8 mouse cellular contexts compared by ENCODE assay signal in the genomic region with DNA sequence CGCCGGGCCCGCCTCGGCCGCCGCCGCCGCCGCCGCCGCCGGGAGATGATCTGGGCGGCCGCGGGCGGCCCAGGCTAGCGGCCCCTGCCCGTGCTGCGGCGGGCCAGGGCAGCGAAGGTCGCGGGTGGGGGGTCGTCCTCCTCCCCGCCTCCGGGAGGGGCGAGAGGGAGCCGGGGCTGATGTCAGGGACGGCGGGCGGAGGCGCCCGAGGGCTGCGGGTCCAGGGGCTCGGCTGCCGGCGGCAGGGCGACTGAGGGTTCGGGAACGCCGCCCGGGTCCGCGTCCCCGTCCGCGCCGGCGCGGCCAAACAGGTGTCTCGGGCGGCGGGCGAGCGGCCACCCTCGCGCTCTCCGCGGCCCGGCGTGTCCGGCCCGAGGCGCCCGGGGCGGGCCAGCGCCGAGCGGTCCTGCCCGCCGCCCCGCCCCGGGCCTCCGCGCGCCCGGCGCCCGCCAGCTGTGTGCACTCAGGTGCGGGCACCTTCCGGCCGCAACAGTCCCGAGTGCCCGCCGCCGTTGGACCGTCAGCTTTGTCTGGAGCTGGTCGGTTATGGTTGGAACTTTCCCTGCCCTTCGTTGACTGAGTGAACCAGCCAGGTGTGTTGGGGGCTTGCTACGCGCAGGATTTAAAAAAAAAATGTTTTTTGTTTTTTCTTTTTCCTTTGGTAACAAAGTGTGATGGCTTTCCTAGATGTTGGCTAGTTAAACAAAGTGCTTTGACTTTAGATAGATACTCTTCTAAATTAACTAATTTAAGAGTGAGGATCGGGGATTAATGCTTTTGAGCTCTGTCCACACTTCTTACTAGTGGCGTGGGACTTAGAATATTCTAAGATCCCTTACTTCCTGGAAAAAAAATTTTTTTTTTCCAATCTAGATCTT. TPM values are rescaled to one million over a fixed set of nuclear protein-coding genes. Genes with fewer than 3 reads are reported as not detected.
DNase-seq lines count a peak whose midpoint lies in the region; ATAC-seq lines count a peak whose summit lies in the region.

A gene (plus strand): TSS at position 41 of the 878 bp plus-strand sequence.

- H3K4me1 ChIP-seq in neural tube, embryonic 11.5 days (ENCODE audit: control insufficient read depth, insufficient read depth, low read length), result 0 out of 2 replicates have a peak, but pooled peaks cover 2% of the 10 kb centered on the region
- H3K4me1 ChIP-seq in liver, embryonic 16.5 days (ENCODE audit: control insufficient read depth, low read depth, low read length), result peaks cover 26% of the 10 kb centered on the region
- peaks cover 29% of the 10 kb centered on the region for H3K4me1 ChIP-seq in neural tube, embryonic 13.5 days (replicated peaks)

- no peaks in the 10 kb centered on the region for H3K27me3 ChIP-seq in neural tube, embryonic 11.5 days (ENCODE audit: control insufficient read depth, insufficient read depth, low read length)
- H3K27me3 ChIP-seq in liver, embryonic 16.5 days (ENCODE audit: control insufficient read depth, insufficient read depth, low read depth, low read length), result no peaks in the 10 kb centered on the region
- H3K27me3 ChIP-seq in neural tube, embryonic 13.5 days, result no peaks in the 10 kb centered on the region

- DNase-seq in neural tube, embryonic 11.5 days (ENCODE audit: low spot score), result no peak
- no peak for DNase-seq in neural tube, embryonic 10.5 days (ENCODE audit: extremely low spot score, low spot score)
- peak; percentile 52 for DNase-seq in c-Kit-negative CD71-positive TER-119-positive erythroid progenitor cells, embryonic 14.5 days (ENCODE audit: low read depth, low spot score)
- no peak for DNase-seq in heart, adult 8-10 months (ENCODE audit: low spot score)
- peak; percentile 35 to 56 for DNase-seq in kidney, adult 8-10 months
- no peak for DNase-seq in right cerebral cortex, adult 2 months (ENCODE audit: low spot score in 2 of 2)

- no peaks in the 10 kb centered on the region for H3K9me3 ChIP-seq in neural tube, embryonic 11.5 days (ENCODE audit: control insufficient read depth, low read length)
- H3K9me3 ChIP-seq in liver, embryonic 16.5 days (replicated peaks; ENCODE audit: control insufficient read depth, low read length), result no peaks in the 10 kb centered on the region
- no peaks in the 10 kb centered on the region for H3K9me3 ChIP-seq in neural tube, embryonic 13.5 days

- peak; percentile 82 for ATAC-seq in neural tube, embryonic 11.5 days (ENCODE audit: insufficient read depth, low FRiP score, low TSS enrichment)
- ATAC-seq in liver, embryonic 16.5 days (ENCODE audit: low read depth), result peak; percentile 87
- peak; percentile 82 for ATAC-seq in neural tube, embryonic 13.5 days (ENCODE audit: low read depth)

- peak within 1 kb of the TSS; percentile 84 for H3K27ac ChIP-seq in neural tube, embryonic 11.5 days (ENCODE audit: low read depth, low read length)
- H3K27ac ChIP-seq in liver, embryonic 16.5 days (ENCODE audit: low read length), result peak within 1 kb of the TSS; percentile 96
- H3K27ac ChIP-seq in neural tube, embryonic 13.5 days (replicated peaks), result peak within 1 kb of the TSS; percentile 95

- no peaks in the 10 kb centered on the region for H3K36me3 ChIP-seq in neural tube, embryonic 11.5 days (ENCODE audit: control insufficient read depth, insufficient read depth, low read length)
- H3K36me3 ChIP-seq in liver, embryonic 16.5 days (ENCODE audit: control insufficient read depth, insufficient read depth), result no peaks in the 10 kb centered on the region
- H3K36me3 ChIP-seq in neural tube, embryonic 13.5 days, result no peaks in the 10 kb centered on the region

- H3K4me3 ChIP-seq in neural tube, embryonic 11.5 days (ENCODE audit: low read depth, low read length), result peak within 1 kb of the TSS; percentile 77
- H3K4me3 ChIP-seq in liver, embryonic 16.5 days (ENCODE audit: low read depth, low read length), result peak within 1 kb of the TSS; percentile 95
- peak within 1 kb of the TSS; percentile 80 for H3K4me3 ChIP-seq in neural tube, embryonic 13.5 days

- H3K4me2 ChIP-seq in neural tube, embryonic 11.5 days (ENCODE audit: low read depth), result peak within 1 kb of the TSS; percentile 67
- peak within 1 kb of the TSS; percentile 69 for H3K4me2 ChIP-seq in liver, embryonic 16.5 days (ENCODE audit: low read depth, low read length)
- peak within 1 kb of the TSS; percentile 66 for H3K4me2 ChIP-seq in neural tube, embryonic 13.5 days

- peak within 1 kb of the TSS; percentile 88 for H3K9ac ChIP-seq in neural tube, embryonic 11.5 days (ENCODE audit: low read length)
- peak within 1 kb of the TSS; percentile 99 for H3K9ac ChIP-seq in liver, embryonic 16.5 days (ENCODE audit: low read depth, low read length)
- peak within 1 kb of the TSS; percentile 91 for H3K9ac ChIP-seq in neural tube, embryonic 13.5 days

- WGBS in neural tube, embryonic 11.5 days, result under 1% methylated on average over 27 of the region's 93 CpGs
- WGBS in liver, embryonic 16.5 days (ENCODE audit: insufficient replicate concordance), result under 1% methylated on average over 66 of the region's 93 CpGs
- under 1% methylated on average over 57 of the region's 93 CpGs for WGBS in neural tube, embryonic 13.5 days

RNA-seq across cellular contexts. Expression of the gene that starts here (rescaled TPM):
- polyA plus RNA-seq in neural tube, embryonic 11.5 days (2014; fragmentation: Nextera tagmentation; extraction: Ambion mirVana), result 5.0 TPM in 2 replicates
- 10 to 100 TPM; 13.2 to 14.7 (median 13.7) TPM for total RNA-seq in heart, adult 8-10 months (2022)
- polyA plus RNA-seq in liver, embryonic 16.5 days (2015; fragmentation: Nextera tagmentation; extraction: Ambion mirVana), result 3.4 and 3.7 TPM in 2 replicates
- polyA plus RNA-seq in neural tube, embryonic 13.5 days (2015; fragmentation: Nextera tagmentation; extraction: Ambion mirVana), result 1.8 TPM in 2 replicates

Comparison
In these comparisons a context has a peak if more than half of its experiments do, and no peak if none do; other contexts are left out.
1. DNase-seq: peak in c-Kit-negative CD71-positive TER-119-positive erythroid progenitor cells, embryonic 14.5 days (single experiment) and kidney, adult 8-10 months (2 of 2); none in neural tube, embryonic 11.5 days (single experiment), neural tube, embryonic 10.5 days (single experiment), heart, adult 8-10 months (single experiment) and right cerebral cortex, adult 2 months (0 of 2).
2. Peak in every context shown above with its lines, with median percentiles within 50 percentile points of each other: ATAC-seq, H3K27ac ChIP-seq, H3K4me2 ChIP-seq, H3K4me3 ChIP-seq and H3K9ac ChIP-seq.